Mouse (Mus musculus): ENCODE data around the gene Nek10. TPM values are rescaled to one million over a fixed set of nuclear protein-coding genes. Genes with fewer than 3 reads are reported as not detected.

The Nek10 gene
- total and polyA plus RNA-seq, 3 experiments, result 0.04 to 0.31 (median 0.18) TPM

DNA sequence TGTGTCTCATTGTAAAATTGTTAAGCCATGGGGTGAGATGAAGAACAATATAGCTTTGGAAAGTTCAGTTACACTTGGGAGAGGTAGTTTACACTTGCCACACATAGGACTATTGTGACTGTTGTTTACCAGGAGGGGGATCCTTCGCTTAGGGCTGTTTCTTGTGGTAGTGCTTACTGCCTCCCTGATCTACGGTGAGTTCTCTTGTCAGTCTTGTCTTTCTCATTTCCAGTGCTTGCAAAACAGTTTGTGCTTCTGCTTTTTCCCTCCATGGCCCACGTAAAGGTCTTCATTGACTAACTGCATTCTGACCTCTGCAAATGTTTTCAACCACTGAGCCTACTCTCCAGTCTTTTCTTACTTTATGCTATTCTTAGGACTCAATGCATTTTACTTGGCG lies 2.9 kb upstream of the Nek10 start:
- no peak overlapping the region for H3K9ac ChIP-seq (ENCODE audit: low read depth, low read length)
- no peaks in the 10 kb centered on the region for H3K27me3 ChIP-seq (ENCODE audit: control insufficient read depth, insufficient read depth, low read length)
- TF ChIP-seq EP300 (IDR thresholded peaks at IDR 0.05; ENCODE audit: insufficient read depth, low read depth, low read length) (no peak), CTCF (IDR thresholded peaks at IDR 0.05) (no peak), POLR2A (IDR thresholded peaks at IDR 0.05; ENCODE audit: insufficient read depth, low read depth, low read length) (no peak)
- H3K79me2 ChIP-seq (replicated peaks; ENCODE audit: control insufficient read depth, insufficient read depth, low read length), result no peaks in the 10 kb centered on the region
- no peaks in the 10 kb centered on the region for H3K36me3 ChIP-seq (ENCODE audit: control insufficient read depth, insufficient read depth, low read length)
- no peak for DNase-seq
- intact Hi-C loops (cut with DNase I), result no loop called here
- no peaks in the 10 kb centered on the region for H3K4me1 ChIP-seq (ENCODE audit: control insufficient read depth, insufficient read depth, low read length)
- H3K27ac ChIP-seq, result no peak overlapping the region
- 85% methylated on average over 4 of the region's 4 CpGs for WGBS
- no peak overlapping the region for H3K4me3 ChIP-seq

DNA sequence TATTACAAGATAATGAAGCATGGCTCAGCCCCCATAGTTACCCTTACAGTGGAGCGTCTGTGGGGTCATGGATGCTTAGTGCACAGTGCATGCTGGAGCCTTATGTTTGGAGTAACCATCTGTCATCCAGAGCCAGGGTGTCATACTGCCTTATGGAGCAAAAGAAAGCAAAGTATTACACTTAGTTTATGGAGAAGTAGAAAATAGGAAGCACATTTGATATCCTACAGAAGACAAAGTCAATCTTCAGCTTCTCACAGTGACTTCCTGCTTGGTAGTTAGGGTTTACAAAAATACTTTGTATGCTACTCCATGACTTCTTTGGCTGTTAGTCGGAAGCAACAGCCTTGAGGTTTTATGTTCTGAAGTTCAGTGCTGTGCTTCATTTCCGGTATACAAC lies 2.4 kb upstream of the Nek10 start:
- Histone ChIP-seq H3K27me3 (ENCODE audit: control insufficient read depth, insufficient read depth, low read length) (no peaks in the 10 kb centered on the region), H3K27ac (no peak overlapping the region), H3K36me3 (ENCODE audit: control insufficient read depth, insufficient read depth, low read length) (no peaks in the 10 kb centered on the region), H3K9ac (ENCODE audit: low read depth, low read length) (no peak overlapping the region), H3K4me1 (ENCODE audit: control insufficient read depth, insufficient read depth, low read length) (no peaks in the 10 kb centered on the region), H3K79me2 (replicated peaks; ENCODE audit: control insufficient read depth, insufficient read depth, low read length) (no peaks in the 10 kb centered on the region), H3K4me3 (no peak overlapping the region)
- DNase-seq, result no peak
- 86% methylated on average over 3 of the region's 3 CpGs for WGBS
- intact Hi-C loops (cut with DNase I), result no loop called here
- TF ChIP-seq CTCF (IDR thresholded peaks at IDR 0.05), result no peak

GRCm38 (mm10) chr14:14803921-14804517 lies 804 bp downstream of the Nek10 start:
- no peak for TF ChIP-seq POLR2A (IDR thresholded peaks at IDR 0.05; ENCODE audit: insufficient read depth, low read depth, low read length)
- no peak for TF ChIP-seq CTCF (IDR thresholded peaks at IDR 0.05)
- TF ChIP-seq EP300 (IDR thresholded peaks at IDR 0.05; ENCODE audit: insufficient read depth, low read depth, low read length), result no peak
- no peak for DNase-seq
- Histone ChIP-seq H3K9ac (ENCODE audit: low read depth, low read length) (no peak overlapping the region), H3K27me3 (ENCODE audit: control insufficient read depth, insufficient read depth, low read length) (no peaks in the 10 kb centered on the region), H3K36me3 (ENCODE audit: control insufficient read depth, insufficient read depth, low read length) (no peaks in the 10 kb centered on the region), H3K27ac (no peak overlapping the region), H3K79me2 (replicated peaks; ENCODE audit: control insufficient read depth, insufficient read depth, low read length) (no peaks in the 10 kb centered on the region), H3K4me1 (ENCODE audit: control insufficient read depth, insufficient read depth, low read length) (no peaks in the 10 kb centered on the region), H3K4me3 (no peak overlapping the region)
- 25% methylated on average over 10 of the region's 10 CpGs for WGBS
- intact Hi-C loops (cut with DNase I), result no loop called here

GRCm38 (mm10) chr14:14804518-14805212 lies 1.4 kb downstream of the Nek10 start:
- Histone ChIP-seq H3K27me3 (ENCODE audit: control insufficient read depth, insufficient read depth, low read length) (no peaks in the 10 kb centered on the region), H3K79me2 (replicated peaks; ENCODE audit: control insufficient read depth, insufficient read depth, low read length) (no peaks in the 10 kb centered on the region), H3K9ac (ENCODE audit: low read depth, low read length) (no peak overlapping the region), H3K4me1 (ENCODE audit: control insufficient read depth, insufficient read depth, low read length) (no peaks in the 10 kb centered on the region), H3K27ac (no peak overlapping the region), H3K36me3 (ENCODE audit: control insufficient read depth, insufficient read depth, low read length) (no peaks in the 10 kb centered on the region), H3K4me3 (no peak overlapping the region)
- no peak for DNase-seq
- WGBS, result 73% methylated on average over 5 of the region's 5 CpGs
- intact Hi-C loops (cut with DNase I), result no loop called here
- TF ChIP-seq EP300 (IDR thresholded peaks at IDR 0.05; ENCODE audit: insufficient read depth, low read depth, low read length) (no peak), CTCF (IDR thresholded peaks at IDR 0.05) (no peak), POLR2A (IDR thresholded peaks at IDR 0.05; ENCODE audit: insufficient read depth, low read depth, low read length) (no peak)

DNA sequence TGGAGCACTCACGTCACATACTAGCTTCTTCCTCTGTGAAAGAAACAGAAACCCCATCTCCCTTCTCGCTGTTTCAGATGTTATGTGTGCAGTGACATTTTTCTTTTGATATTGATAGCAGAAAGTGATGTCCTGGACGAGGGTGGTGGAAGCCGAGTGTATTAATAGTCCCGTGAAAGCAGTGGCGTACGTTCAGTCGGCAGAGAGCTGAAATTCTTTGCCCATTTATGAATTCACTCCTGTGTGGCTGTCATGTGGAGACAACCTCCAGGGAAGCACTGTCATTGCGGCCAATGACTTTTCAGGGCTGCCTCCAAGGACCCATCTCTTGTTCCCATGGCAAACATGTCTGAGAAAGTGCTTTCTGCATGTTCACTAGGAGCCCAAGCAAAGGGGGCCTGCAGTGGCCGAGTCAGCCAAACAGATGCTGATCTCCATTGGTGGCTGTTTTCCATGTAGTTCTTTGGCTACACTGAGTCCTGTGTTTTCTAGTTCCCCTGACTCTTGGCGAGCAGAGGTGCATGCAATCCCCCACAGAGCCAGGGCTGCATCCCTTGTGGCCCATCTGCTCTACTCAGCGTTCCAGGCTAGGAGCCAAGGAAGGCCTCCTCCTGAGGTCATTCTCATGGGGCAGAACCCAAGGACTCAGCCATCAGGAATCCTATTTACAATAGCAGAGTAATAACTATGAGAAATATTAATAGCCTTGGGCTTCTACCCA lies 29.5 kb downstream of the Nek10 start:
- no peaks in the 10 kb centered on the region for H3K27me3 ChIP-seq (ENCODE audit: control insufficient read depth, insufficient read depth, low read length)
- peak overlapping the region; percentile 63 for H3K27ac ChIP-seq
- whole genome bisulfite sequencing, result 51% methylated on average over 12 of the region's 12 CpGs
- DNase-seq, result peak; percentile 74 to 86
- H3K4me1 ChIP-seq (ENCODE audit: control insufficient read depth, insufficient read depth, low read length), result peaks cover 5% of the 10 kb centered on the region; the same call in 1 of the 2 replicates
- H3K79me2 ChIP-seq (replicated peaks; ENCODE audit: control insufficient read depth, insufficient read depth, low read length), result no peaks in the 10 kb centered on the region
- H3K9ac ChIP-seq (ENCODE audit: low read depth, low read length), result no peak overlapping the region
- no peaks in the 10 kb centered on the region for H3K36me3 ChIP-seq (ENCODE audit: control insufficient read depth, insufficient read depth, low read length)
- TF ChIP-seq CTCF (IDR thresholded peaks at IDR 0.05) (no peak), EP300 (IDR thresholded peaks at IDR 0.05; ENCODE audit: insufficient read depth, low read depth, low read length) (no peak), POLR2A (IDR thresholded peaks at IDR 0.05; ENCODE audit: insufficient read depth, low read depth, low read length) (no peak)
- no peak overlapping the region for H3K4me3 ChIP-seq
- intact Hi-C loops (cut with DNase I), result no loop called here

- H3K27ac ChIP-seq, result no peak overlapping the region; the same call in 1 of the 2 replicates
- H3K36me3 ChIP-seq (ENCODE audit: control insufficient read depth, insufficient read depth, low read length), result no peaks in the 10 kb centered on the region
- H3K4me1 ChIP-seq (ENCODE audit: control insufficient read depth, insufficient read depth, low read length), result peaks cover 5% of the 10 kb centered on the region; the same call in 1 of the 2 replicates
- no peak overlapping the region for H3K4me3 ChIP-seq
- TF ChIP-seq POLR2A (IDR thresholded peaks at IDR 0.05; ENCODE audit: insufficient read depth, low read depth, low read length) (no peak), EP300 (IDR thresholded peaks at IDR 0.05; ENCODE audit: insufficient read depth, low read depth, low read length) (no peak), CTCF (IDR thresholded peaks at IDR 0.05) (no peak)
- DNase-seq, result no peak
- H3K9ac ChIP-seq (ENCODE audit: low read depth, low read length), result no peak overlapping the region
- 84% methylated on average over 1 of the region's 1 CpGs for WGBS
- H3K79me2 ChIP-seq (replicated peaks; ENCODE audit: control insufficient read depth, insufficient read depth, low read length), result no peaks in the 10 kb centered on the region
- H3K27me3 ChIP-seq (ENCODE audit: control insufficient read depth, insufficient read depth, low read length), result no peaks in the 10 kb centered on the region
- intact Hi-C loops (cut with DNase I), result no loop called here
These were observed 30.3 kb downstream of the Nek10 start for GRCm38 (mm10) chr14:14833498-14833897.

Measured in heart, adult 2 months (tissue).